Mouse (Mus musculus) kidney, postnatal 10 days (tissue): Measurements from ENCODE around the gene Uck2.

Experiments
- DNase-seq: peaks from one replicate; pipeline ENCODE4 v3.0.0; 2021; ENCODE audit warnings: mixed read lengths

Gene Uck2

GRCm38 (mm10) chr1:167283441-167284257, 1.5 kb downstream of the Uck2 start:
- DNase-seq: peak; percentile 73

- DNase-seq: no peak
Observed at GRCm38 (mm10) chr1:167282768-167283167, 2.4 kb downstream of the Uck2 start.

- no peak for DNase-seq
Observed at GRCm38 (mm10) chr1:167282112-167282511, 3.0 kb downstream of the Uck2 start.

GRCm38 (mm10) chr1:167280061-167280460, 5.1 kb downstream of the Uck2 start:
- no peak for DNase-seq

GRCm38 (mm10) chr1:167279160-167279715, 5.9 kb downstream of the Uck2 start:
- no peak for DNase-seq

GRCm38 (mm10) chr1:167278395-167278794, 6.7 kb downstream of the Uck2 start:
- no peak for DNase-seq

- no peak for DNase-seq
Observed at GRCm38 (mm10) chr1:167274646-167275390, 10.3 kb downstream of the Uck2 start.

GRCm38 (mm10) chr1:167273380-167274163, 11.5 kb downstream of the Uck2 start:
- DNase-seq: no peak

GRCm38 (mm10) chr1:167271841-167272240, 13.3 kb downstream of the Uck2 start:
- DNase-seq: peak; percentile 35

- no peak for DNase-seq
Observed at GRCm38 (mm10) chr1:167271304-167271703, 13.8 kb downstream of the Uck2 start.

- DNase-seq: peak; percentile 59
Observed at GRCm38 (mm10) chr1:167270342-167271111, 14.6 kb downstream of the Uck2 start.

GRCm38 (mm10) chr1:167269856-167270270, 15.3 kb downstream of the Uck2 start:
- peak; percentile 85 for DNase-seq

- DNase-seq: no peak
Observed at GRCm38 (mm10) chr1:167269350-167269811, 15.7 kb downstream of the Uck2 start.

- no peak for DNase-seq
Observed at GRCm38 (mm10) chr1:167268360-167269063, 16.6 kb downstream of the Uck2 start.

- no peak for DNase-seq
Observed at GRCm38 (mm10) chr1:167266720-167267119, 18.4 kb downstream of the Uck2 start.

- no peak for DNase-seq
Observed at GRCm38 (mm10) chr1:167265366-167265765, 19.8 kb downstream of the Uck2 start.

- DNase-seq: no peak
Observed at GRCm38 (mm10) chr1:167262489-167263041, 22.6 kb downstream of the Uck2 start.

GRCm38 (mm10) chr1:167261750-167262149, 23.4 kb downstream of the Uck2 start:
- no peak for DNase-seq

- no peak for DNase-seq
Observed at GRCm38 (mm10) chr1:167259702-167260101, 25.4 kb downstream of the Uck2 start.

GRCm38 (mm10) chr1:167256724-167257302, 28.3 kb downstream of the Uck2 start:
- peak; percentile 29 for DNase-seq

GRCm38 (mm10) chr1:167253579-167253978, 31.5 kb downstream of the Uck2 start:
- no peak for DNase-seq
